Mouse (Mus musculus) induced T-regulatory cell, adult 2 months (primary cell): ENCODE measurements around the gene Sgta.
"Not testable (repeated sequence)": the region's sequence is repeated elsewhere in the genome, so short reads cannot be mapped to it uniquely, and the experiment has no call there.

Experiments
- DNase-seq: peaks from one replicate; pipeline ENCODE4 v3.0.0-alpha.2; 2012; ENCODE audit warnings: low read depth

The Sgta gene

DNA sequence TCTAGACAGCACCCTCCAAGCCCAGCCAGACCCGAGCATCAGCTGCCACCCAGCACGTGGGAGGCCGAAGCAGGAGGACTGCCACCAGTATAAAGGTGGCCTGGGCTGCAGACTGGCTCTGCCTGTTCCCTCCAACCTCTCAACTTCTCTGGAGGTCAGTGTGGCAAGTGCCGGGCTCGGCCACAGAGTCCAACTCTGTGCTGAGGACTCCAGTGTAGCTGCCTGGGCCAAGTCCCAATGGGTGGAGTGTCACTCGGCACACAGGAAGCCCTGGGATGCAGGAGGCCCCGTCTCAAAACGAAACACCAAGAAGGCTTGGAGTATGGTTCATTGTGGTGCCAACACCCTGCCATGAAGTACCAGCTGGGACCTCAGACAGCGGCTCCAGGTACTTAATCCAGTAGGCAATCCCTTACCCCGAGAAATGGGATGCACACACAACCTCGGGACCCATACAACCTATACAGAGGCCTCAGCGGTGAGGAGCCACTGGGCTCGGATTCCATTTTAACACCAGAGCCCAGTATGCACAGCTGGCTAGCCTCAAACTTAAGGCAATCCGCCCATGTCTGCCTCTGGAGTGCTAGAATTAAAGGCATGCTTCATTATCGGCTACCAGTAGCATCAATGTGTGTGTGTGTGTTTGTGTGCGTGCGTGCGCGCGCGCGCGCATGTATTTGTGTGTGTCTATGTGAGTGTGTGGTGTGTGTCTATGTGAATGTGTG is 2.4 kb downstream of the Sgta start:
- DNase-seq: no peak

DNA sequence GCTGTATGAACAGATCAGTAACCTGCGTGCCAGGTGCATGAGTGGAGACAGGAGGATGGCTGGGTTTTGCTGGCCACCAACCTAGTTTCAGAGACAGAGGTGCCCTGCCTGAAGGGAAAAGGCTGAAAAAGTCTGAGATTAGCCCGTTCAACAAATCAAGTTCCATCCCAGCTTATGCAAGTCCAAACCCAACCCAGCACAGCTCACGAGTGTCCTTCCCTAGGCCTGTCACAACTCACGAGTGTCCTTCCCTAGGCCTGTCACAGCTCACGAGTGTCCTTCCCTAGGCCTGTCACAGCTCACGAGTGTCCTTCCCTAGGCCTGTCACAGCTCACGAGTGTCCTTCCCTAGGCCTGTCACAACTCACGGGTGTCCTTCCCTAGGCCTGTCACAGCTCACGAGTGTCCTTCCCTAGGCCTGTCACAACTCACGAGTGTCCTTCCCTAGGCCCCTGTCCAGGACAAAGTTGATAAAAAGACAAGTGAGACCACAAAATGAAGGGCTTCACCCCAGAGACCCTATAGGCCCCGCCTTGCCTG is 4.1 kb downstream of the Sgta start:
- not testable (repeated sequence) for DNase-seq

DNA sequence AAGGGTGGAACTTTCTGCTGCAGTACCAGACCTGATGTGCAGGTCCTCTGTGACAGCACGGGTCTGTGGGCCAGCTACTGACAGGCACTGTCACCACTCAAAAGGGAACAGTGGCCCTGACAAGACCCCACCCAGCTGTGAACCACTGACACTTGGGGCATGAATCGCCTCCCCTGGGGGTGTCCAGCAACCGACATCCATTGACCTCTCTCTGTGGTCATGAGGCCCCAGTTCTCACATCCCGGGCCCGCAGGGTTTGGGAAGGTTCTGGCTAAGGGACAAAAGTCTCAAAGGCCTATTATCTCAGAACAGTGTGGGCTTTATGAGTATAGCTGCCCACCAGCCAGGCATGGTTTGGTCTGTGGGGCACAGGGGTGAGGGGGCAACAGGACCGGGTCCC is 4.8 kb downstream of the Sgta start:
- DNase-seq: no peak

GRCm38 (mm10) chr10:81052577-81052976 is 7.4 kb downstream of the Sgta start:
- DNase-seq: no peak

GRCm38 (mm10) chr10:81051133-81051532 is 8.8 kb downstream of the Sgta start:
- DNase-seq: no peak

- peak; percentile 54 for DNase-seq
These were observed 9.3 kb downstream of the Sgta start for GRCm38 (mm10) chr10:81050645-81051044.

DNA sequence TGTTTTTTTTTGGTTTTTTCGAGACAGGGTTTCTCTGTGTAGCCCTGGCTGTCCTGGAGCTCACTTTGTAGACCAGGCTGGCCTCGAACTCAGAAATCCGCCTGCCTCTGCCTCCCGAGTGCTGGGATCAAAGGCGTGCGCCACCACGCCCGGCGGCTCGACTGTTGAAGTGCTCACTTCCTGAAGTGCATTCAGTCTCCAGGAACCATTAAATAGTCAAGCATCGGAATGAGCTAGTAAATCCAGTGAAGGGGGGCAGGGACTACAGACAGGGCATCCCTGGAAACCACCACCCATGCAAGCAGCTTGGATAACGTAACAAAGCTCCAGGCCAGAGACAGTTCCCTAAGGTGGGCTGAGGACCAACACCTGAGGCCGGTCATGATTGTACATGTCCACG is 14.7 kb downstream of the Sgta start:
- DNase-seq: not testable (repeated sequence)

DNA sequence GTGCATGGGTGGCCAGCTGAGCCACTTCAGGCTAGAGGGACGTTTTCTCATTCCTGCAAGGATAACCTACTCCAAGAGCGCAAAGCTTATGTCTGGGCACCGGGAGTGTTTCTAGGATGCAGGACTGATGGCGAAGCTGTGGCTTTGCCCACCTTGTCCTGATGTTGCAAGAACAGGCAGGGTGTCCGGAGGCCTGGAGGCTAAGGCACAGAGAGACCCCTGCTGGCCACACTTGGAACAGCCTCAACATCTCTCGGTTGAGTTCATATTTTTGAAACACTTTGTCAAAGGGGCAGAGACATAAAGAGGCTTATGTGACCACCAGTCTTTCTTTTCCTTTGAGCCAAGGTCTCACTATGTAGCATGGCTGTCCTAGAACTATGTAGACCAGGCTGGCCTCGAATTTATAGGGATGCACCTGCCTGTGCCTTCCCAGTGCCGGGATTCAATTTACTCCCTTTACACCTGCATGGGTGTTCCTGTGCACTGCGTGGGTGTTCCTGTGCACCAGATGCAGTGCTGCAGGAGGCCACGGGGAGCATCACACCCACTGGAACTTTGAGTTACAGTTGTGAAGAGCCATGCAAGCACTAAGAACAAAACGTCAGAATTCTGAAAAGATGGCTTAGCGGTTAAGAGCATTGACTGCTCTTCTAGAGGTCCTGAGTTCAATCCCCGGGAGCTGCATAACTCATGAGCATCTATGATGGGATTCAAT is 18.4 kb downstream of the Sgta start:
- peak; percentile 84 for DNase-seq

DNA sequence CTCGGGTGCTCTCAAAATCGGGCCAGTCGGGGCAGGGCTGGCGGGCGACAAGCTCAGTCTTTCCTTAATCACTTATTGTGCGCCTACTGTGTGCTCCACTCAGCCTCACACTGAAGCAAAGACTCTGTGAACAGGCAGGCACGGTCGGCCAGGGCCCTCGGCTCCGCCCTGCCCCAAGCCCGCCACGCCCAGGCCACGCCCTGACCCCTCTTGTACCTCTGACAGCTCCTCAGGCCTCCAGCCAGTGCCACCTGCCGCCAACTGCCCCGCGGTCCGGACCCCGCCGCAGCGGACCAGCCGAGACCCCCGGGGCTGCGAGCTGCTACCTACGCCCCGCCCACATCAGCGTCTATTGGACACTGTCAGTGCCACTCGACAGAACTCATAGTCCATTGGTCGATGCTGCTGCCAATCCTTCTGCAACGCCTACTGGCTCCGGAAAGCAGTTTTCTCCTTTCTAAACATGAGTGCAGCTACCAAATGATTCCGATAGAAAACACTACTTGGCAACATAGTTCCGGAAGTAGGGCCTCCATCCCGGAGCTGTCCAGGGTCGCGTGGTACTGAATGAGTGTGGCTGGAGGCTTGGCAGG is 22.9 kb downstream of the Sgta start, which contains the start of gene Slc39a3:
Gene Slc39a3 (minus strand): TSS at position 439 of the 593 bp plus-strand sequence.
- DNase-seq: peak; percentile 99

DNA sequence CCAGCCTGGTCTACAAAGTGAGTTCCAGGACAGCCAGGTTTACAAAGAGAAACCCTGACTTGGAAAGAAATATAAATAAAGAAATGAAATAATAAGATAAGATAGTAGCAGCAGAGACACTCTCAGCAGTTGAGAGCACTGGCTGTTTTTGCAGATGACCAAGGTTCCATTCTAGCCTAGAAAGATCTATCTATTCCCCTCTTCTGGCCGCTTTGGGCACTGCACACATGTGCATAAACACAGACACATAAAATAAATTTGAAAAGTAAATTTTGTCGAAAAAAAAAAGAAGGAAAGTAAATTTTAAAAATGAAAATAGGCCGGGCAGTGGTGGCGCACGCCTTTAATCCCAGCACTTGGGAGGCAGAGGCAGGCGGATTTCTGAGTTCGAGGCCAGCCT is 23.7 kb downstream of the Sgta start:
- DNase-seq: peak; percentile 71

GRCm38 (mm10) chr10:81033586-81033985 is 26.4 kb downstream of the Sgta start:
- no peak for DNase-seq

DNA sequence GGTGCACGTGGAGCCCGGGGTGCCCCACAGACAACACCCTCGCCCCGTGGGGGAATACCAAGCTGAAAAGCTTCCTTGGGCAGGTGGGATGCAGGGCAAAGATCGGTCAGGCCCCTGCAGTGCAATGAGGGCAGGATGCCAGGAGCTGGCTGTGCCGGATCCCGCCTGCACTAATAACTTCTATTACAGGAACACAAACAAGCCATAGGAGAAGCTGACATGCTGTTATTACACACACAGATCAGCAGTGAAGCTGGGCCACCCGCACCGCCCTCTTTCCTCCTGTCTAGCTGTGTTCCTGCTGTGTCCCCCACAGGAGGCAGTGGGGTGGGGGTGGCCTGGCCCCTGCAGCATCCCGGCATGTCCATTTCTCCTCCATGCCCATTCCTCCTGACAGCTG is 30.9 kb downstream of the Sgta start:
- DNase-seq: no peak

DNA sequence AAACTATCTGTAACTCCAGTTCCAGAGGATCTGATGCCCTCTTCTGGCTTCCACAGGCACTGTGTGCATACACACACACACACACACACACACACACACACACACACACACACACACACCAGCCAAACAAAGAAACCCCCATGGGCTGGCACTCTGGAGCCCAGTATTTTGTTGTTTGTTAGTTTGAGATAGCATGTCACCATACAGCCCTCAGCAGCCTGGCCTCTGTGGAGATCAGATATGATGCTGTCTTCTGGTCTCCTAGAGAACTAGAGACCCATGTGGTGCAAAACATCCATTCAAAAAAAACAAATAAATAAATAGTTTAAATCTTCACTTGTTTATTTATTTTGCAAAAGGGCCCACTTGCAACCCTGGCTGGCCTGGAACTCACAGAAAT is 31.8 kb downstream of the Sgta start:
- DNase-seq: no peak

- DNase-seq: no peak
These were observed 32.6 kb downstream of the Sgta start for GRCm38 (mm10) chr10:81027331-81027730.

- no peak for DNase-seq
These were observed 33.1 kb downstream of the Sgta start for GRCm38 (mm10) chr10:81026857-81027256.

- no peak for DNase-seq
These were observed 34.2 kb downstream of the Sgta start, which contains the start of gene Diras1 for GRCm38 (mm10) chr10:81025639-81026275. Gene Diras1, minus strand, starts transcription at chr10:81025662.

- DNase-seq: no peak
These were observed 34.8 kb downstream of the Sgta start for GRCm38 (mm10) chr10:81025047-81025621.

DNA sequence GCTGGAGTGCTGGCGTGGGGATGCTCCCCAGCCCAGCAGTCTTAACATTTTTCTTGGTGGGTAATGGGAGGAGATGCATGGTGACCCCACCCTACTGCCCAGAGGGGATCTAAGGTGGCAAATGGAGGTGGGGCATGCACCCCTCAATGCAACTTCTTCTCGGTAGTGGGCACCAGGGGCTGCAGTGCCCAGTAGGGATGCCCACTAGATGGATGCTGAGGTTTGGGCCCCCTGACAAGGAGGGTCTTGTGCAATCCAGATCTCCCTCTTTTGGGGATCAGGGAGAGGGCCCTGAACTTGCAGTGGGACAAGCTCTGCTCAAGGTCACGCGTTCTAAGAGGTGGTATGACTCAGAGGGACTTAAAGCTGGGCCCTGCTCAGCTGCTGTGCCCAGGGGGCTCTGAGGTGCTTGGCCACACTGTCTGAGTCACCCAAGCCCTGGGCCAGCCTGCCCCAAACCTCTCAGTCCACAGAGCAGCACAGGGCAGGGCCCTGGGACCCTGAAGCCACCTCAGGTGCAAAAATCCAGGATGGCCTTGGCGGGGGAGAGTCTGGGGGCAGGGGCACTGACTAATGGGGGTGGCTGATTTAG is 35.5 kb downstream of the Sgta start:
- DNase-seq: no peak

DNA sequence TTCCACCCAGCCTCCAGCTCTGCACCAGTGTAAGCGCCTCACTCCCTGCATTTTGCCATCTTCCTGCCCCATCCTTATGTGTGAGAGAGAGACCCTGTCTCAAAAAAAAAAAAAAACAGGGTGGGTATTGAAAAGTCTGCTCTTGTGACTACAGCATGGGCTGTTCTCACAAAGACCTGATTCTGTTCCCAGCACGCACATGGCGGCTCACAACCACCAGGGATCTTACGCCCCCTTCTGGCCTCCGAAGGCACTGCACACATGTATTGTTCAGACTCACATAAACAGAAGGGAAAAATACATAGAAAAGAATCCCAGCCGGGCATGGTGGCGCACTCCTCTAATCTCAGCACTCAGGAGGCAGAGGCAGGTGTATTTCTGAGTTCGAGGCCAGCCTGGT is 37.2 kb downstream of the Sgta start:
- DNase-seq: peak; percentile 62

- DNase-seq: no peak
These were observed 38.4 kb downstream of the Sgta start for GRCm38 (mm10) chr10:81021547-81022110.

- no peak for DNase-seq
These were observed 39.8 kb downstream of the Sgta start for GRCm38 (mm10) chr10:81020207-81020606.
